Comparison of ENCODE assay signal across 8 mouse cellular contexts in genomic region chr3:142620111-142620955, GRCm38 (mm10). TPM values are rescaled to one million over a fixed set of nuclear protein-coding genes. Genes with fewer than 3 reads are reported as not detected.
A peak's percentile ranks its signal among the peaks of the same experiment; 100 is the strongest.
DNase-seq lines count a peak whose midpoint lies in the region; ATAC-seq and TF ChIP-seq lines count a peak whose summit lies in the region.

Gene Gbp2 (plus strand): TSS chr3:142620602.

- no peaks in the 10 kb centered on the region for H3K9me3 ChIP-seq in ES-Bruce4 (replicated peaks; ENCODE audit: control insufficient read depth, insufficient read depth, low read length, poor library complexity, severe bottlenecking)
- H3K9me3 ChIP-seq in embryonic facial prominence, embryonic 15.5 days (replicated peaks), result no peaks in the 10 kb centered on the region
- H3K9me3 ChIP-seq in intestine, embryonic 16.5 days (ENCODE audit: control insufficient read depth, low read length), result no peaks in the 10 kb centered on the region
- no peaks in the 10 kb centered on the region for H3K9me3 ChIP-seq in forebrain, embryonic 15.5 days

- ATAC-seq in embryonic facial prominence, embryonic 15.5 days (ENCODE audit: insufficient number of reproducible peaks, low FRiP score, low TSS enrichment, low read depth), result no peak
- ATAC-seq in intestine, embryonic 16.5 days, result peak; percentile 74
- ATAC-seq in forebrain, embryonic 15.5 days (replicated peaks), result no peak

- H3K4me1 ChIP-seq in ES-Bruce4 (ENCODE audit: control insufficient read depth, insufficient read depth, low read length), result no peaks in the 10 kb centered on the region
- H3K4me1 ChIP-seq in embryonic facial prominence, embryonic 15.5 days, result no peaks in the 10 kb centered on the region
- 0 out of 2 replicates have a peak, but pooled peaks cover 2% of the 10 kb centered on the region for H3K4me1 ChIP-seq in intestine, embryonic 16.5 days (ENCODE audit: control insufficient read depth, insufficient read depth, low read length)
- no peaks in the 10 kb centered on the region for H3K4me1 ChIP-seq in forebrain, embryonic 15.5 days

- no peak within 1 kb of the TSS for H3K4me3 ChIP-seq in ES-Bruce4 (ENCODE audit: low read depth, low read length)
- peak within 1 kb of the TSS; percentile 17 for H3K4me3 ChIP-seq in embryonic facial prominence, embryonic 15.5 days (replicated peaks)
- H3K4me3 ChIP-seq in intestine, embryonic 16.5 days (ENCODE audit: low read length), result peak within 1 kb of the TSS; percentile 35
- no peak within 1 kb of the TSS for H3K4me3 ChIP-seq in forebrain, embryonic 15.5 days

- no peak for TF ChIP-seq POLR2A in ES-Bruce4 (IDR thresholded peaks at IDR 0.05; ENCODE audit: insufficient read depth, low read length)

- no peaks in the 10 kb centered on the region for H3K27me3 ChIP-seq in ES-Bruce4 (ENCODE audit: control insufficient read depth, insufficient read depth, low read length, poor library complexity, severe bottlenecking)
- no peaks in the 10 kb centered on the region for H3K27me3 ChIP-seq in embryonic facial prominence, embryonic 15.5 days
- no peaks in the 10 kb centered on the region for H3K27me3 ChIP-seq in intestine, embryonic 16.5 days (replicated peaks; ENCODE audit: control insufficient read depth, insufficient read depth, low read length)
- no peaks in the 10 kb centered on the region for H3K27me3 ChIP-seq in forebrain, embryonic 15.5 days

- no peak for TF ChIP-seq CTCF in ES-Bruce4 (IDR thresholded peaks at IDR 0.05; ENCODE audit: low read depth, low read length)

- DNase-seq in A20 (ENCODE audit: low read depth, low spot score), result peak; percentile 80
- DNase-seq in lung, postnatal 14 days, result peak; percentile 69
- peak; percentile 22 to 34 for DNase-seq in thymus, postnatal 36 days
- DNase-seq in yolk sac, embryonic 10.5 days (ENCODE audit: low spot score), result no peak

- no peaks in the 10 kb centered on the region for H3K36me3 ChIP-seq in ES-Bruce4 (ENCODE audit: control insufficient read depth, insufficient read depth, low read length, poor library complexity, severe bottlenecking)
- H3K36me3 ChIP-seq in embryonic facial prominence, embryonic 15.5 days, result no peaks in the 10 kb centered on the region
- H3K36me3 ChIP-seq in intestine, embryonic 16.5 days (ENCODE audit: control insufficient read depth, insufficient read depth, low read length), result no peaks in the 10 kb centered on the region
- H3K36me3 ChIP-seq in forebrain, embryonic 15.5 days, result no peaks in the 10 kb centered on the region

- H3K4me2 ChIP-seq in embryonic facial prominence, embryonic 15.5 days (replicated peaks), result peak within 1 kb of the TSS; percentile 26
- H3K4me2 ChIP-seq in intestine, embryonic 16.5 days (ENCODE audit: low read depth, low read length), result peak within 1 kb of the TSS; percentile 45
- H3K4me2 ChIP-seq in forebrain, embryonic 15.5 days (replicated peaks), result no peak within 1 kb of the TSS

- H3K27ac ChIP-seq in ES-Bruce4 (ENCODE audit: insufficient read depth, low read length), result no peak within 1 kb of the TSS
- no peak within 1 kb of the TSS for H3K27ac ChIP-seq in embryonic facial prominence, embryonic 15.5 days (replicated peaks)
- 0 out of 2 replicates have a peak within 1 kb of the TSS, but pooled peaks have one; percentile 9 for H3K27ac ChIP-seq in intestine, embryonic 16.5 days (ENCODE audit: low read length)
- H3K27ac ChIP-seq in forebrain, embryonic 15.5 days (replicated peaks), result no peak within 1 kb of the TSS

- H3K9ac ChIP-seq in ES-Bruce4 (ENCODE audit: low read depth, poor library complexity, severe bottlenecking), result no peak within 1 kb of the TSS
- no peak within 1 kb of the TSS for H3K9ac ChIP-seq in embryonic facial prominence, embryonic 15.5 days
- peak within 1 kb of the TSS; percentile 26; the same call in 1 of the 2 replicates for H3K9ac ChIP-seq in intestine, embryonic 16.5 days (ENCODE audit: low read depth, low read length)
- no peak within 1 kb of the TSS for H3K9ac ChIP-seq in forebrain, embryonic 15.5 days (replicated peaks)

- TF ChIP-seq EP300 in ES-Bruce4 (IDR thresholded peaks at IDR 0.05; ENCODE audit: insufficient read depth, low read depth, low read length), result no peak

- 67% methylated on average over 4 of the region's 4 CpGs for WGBS in embryonic facial prominence, embryonic 15.5 days
- 39% methylated on average over 4 of the region's 4 CpGs for WGBS in intestine, embryonic 16.5 days
- 69% methylated on average over 4 of the region's 4 CpGs for WGBS in forebrain, embryonic 15.5 days

RNA-seq across cellular contexts. Expression of gene Gbp2, which starts in this region (rescaled TPM):
- 90.1 and 97.5 TPM in 2 replicates for polyA plus RNA-seq in ES-Bruce4 (2011; ENCODE audit: insufficient read depth, insufficient read length, low read depth, missing spikeins)
- 0.85 and 1.0 TPM in 2 replicates for polyA plus RNA-seq in embryonic facial prominence, embryonic 15.5 days (2015; fragmentation: Nextera tagmentation; extraction: Ambion mirVana)
- 3.7 and 4.0 TPM in 2 replicates for polyA plus RNA-seq in intestine, embryonic 16.5 days (2015; fragmentation: Nextera tagmentation; extraction: Ambion mirVana)
- polyA plus RNA-seq in forebrain, embryonic 15.5 days (2015; fragmentation: Nextera tagmentation; extraction: Ambion mirVana), result 0.28 and 0.40 TPM in 2 replicates

Comparison
In these comparisons a context has a peak if more than half of its experiments do, and no peak if none do; other contexts are left out.
1. RNA of gene Gbp2 (polyA plus RNA-seq): 90.1 to 97.5 TPM in ES-Bruce4; 3.7 to 4.0 TPM in intestine, embryonic 16.5 days, 0.85 to 1.0 TPM in embryonic facial prominence, embryonic 15.5 days and 0.28 to 0.40 TPM in forebrain, embryonic 15.5 days; every median in the first group is over 10 times any median in the second.
2. H3K4me3 ChIP-seq: peak in embryonic facial prominence, embryonic 15.5 days (single experiment) and intestine, embryonic 16.5 days (single experiment); none in ES-Bruce4 (single experiment) and forebrain, embryonic 15.5 days (single experiment).